Mouse (Mus musculus) MEL (cell line): Measurements from ENCODE around the gene Hormad1. TPM values are rescaled to one million over a fixed set of nuclear protein-coding genes. Genes with fewer than 3 reads are reported as not detected.
"Not testable (repeated sequence)": the region's sequence is repeated elsewhere in the genome, so short reads cannot be mapped to it uniquely, and the experiment has no call there.

Experiments
- DNase-seq: peaks from one replicate; pipeline ENCODE4 v3.0.0; 2011; ENCODE audit warnings: low read depth, low spot score
- H3K27ac ChIP-seq: 2 replicates; pipeline ENCODE4 v1.5.1; 2012; ENCODE audit warnings: low read depth, mild to moderate bottlenecking, control low read depth, low read length, moderate library complexity; ENCODE audit not compliant: control insufficient read depth
- H3K27me3 ChIP-seq, 2 experiments: fragments of 150-350 bp in 1 of 2; sonication (generic) in 1 of 2; 2 replicates each; pipeline ENCODE4 v1.6.1; 2012; ENCODE audit warnings: low read length in 2 of 2, mild to moderate bottlenecking in 2 of 2, improper control_type of control experiment in 1 of 2, moderate library complexity in 1 of 2; ENCODE audit not compliant: insufficient read depth in 2 of 2, control insufficient read depth in 1 of 2
- H3K36me3 ChIP-seq, 2 experiments: 2 replicates each; pipeline ENCODE4 v1.6.1; 2012 to 2014; ENCODE audit warnings: low read length in 2 of 2, improper control_type of control experiment in 1 of 2, inconsistent platforms in 1 of 2, mild to moderate bottlenecking in 1 of 2; ENCODE audit not compliant: insufficient read depth in 2 of 2, control insufficient read depth in 1 of 2
- H3K4me1 ChIP-seq, 2 experiments: fragments of 150-350 bp in 1 of 2; sonication (generic) in 1 of 2; 2 replicates each; pipeline ENCODE4 v1.6.1; 2012; ENCODE audit warnings: low read length in 2 of 2, improper control_type of control experiment in 1 of 2, mild to moderate bottlenecking in 1 of 2; ENCODE audit not compliant: insufficient read depth in 2 of 2, control insufficient read depth in 1 of 2
- H3K4me3 ChIP-seq, 2 experiments: fragments of 150-350 bp in 1 of 2; sonication (generic) in 1 of 2; 2 replicates each; pipeline ENCODE4 v1.5.1; 2012; ENCODE audit warnings: low read depth in 2 of 2, low read length in 2 of 2, mild to moderate bottlenecking in 2 of 2, moderate library complexity in 2 of 2, control low read depth in 1 of 2, improper control_type of control experiment in 1 of 2; ENCODE audit not compliant: control insufficient read depth in 1 of 2, insufficient read depth in 1 of 2
- H3K79me2 ChIP-seq: 2 replicates; pipeline ENCODE4 v1.6.1; 2012; ENCODE audit warnings: mild to moderate bottlenecking, low read length, moderate library complexity; ENCODE audit not compliant: control insufficient read depth, poor library complexity, insufficient read depth
- H3K9ac ChIP-seq: 2 replicates; pipeline ENCODE4 v1.6.1; 2012; ENCODE audit warnings: low read depth, mild to moderate bottlenecking, control low read depth, low read length, moderate library complexity; ENCODE audit not compliant: control insufficient read depth, poor library complexity, severe bottlenecking
- H3K9me3 ChIP-seq: fragments of 150-350 bp; sonication (generic); replicated peaks from 2 replicates; pipeline ENCODE4 v1.6.1; 2012; ENCODE audit warnings: mild to moderate bottlenecking, low read length, improper control_type of control experiment, moderate library complexity; ENCODE audit not compliant: insufficient read depth
- BHLHE40 ChIP-seq: IDR thresholded peaks from 2 replicates; pipeline ENCODE4 v1.6.1; 2012; ENCODE audit warnings: low read depth, mild to moderate bottlenecking, inconsistent platforms, low read length, improper control_type of control experiment, borderline replicate concordance
- CHD2 ChIP-seq: IDR thresholded peaks from 2 replicates; pipeline ENCODE4 v1.6.1; 2011; ENCODE audit warnings: low read length, improper control_type of control experiment
- CTCF ChIP-seq, 3 experiments: IDR thresholded peaks in 2 of 3; conservative IDR thresholded peaks in 1 of 3; 2 replicates each; pipeline ENCODE4 v1.5.1; 2011 to 2012; ENCODE audit warnings: low read length in 3 of 3, low read depth in 2 of 3, mild to moderate bottlenecking in 2 of 3, improper control_type of control experiment in 1 of 3, inconsistent platforms in 1 of 3, mixed read lengths in 1 of 3, moderate library complexity in 1 of 3; ENCODE audit not compliant: control insufficient read depth in 1 of 3, insufficient read depth in 1 of 3, poor library complexity in 1 of 3, severe bottlenecking in 1 of 3
- ELF1 ChIP-seq: IDR thresholded peaks from 2 replicates; pipeline ENCODE4 v1.6.1; 2014; ENCODE audit warnings: low read depth, mild to moderate bottlenecking, inconsistent platforms, low read length, improper control_type of control experiment, moderate library complexity
- ETS1 ChIP-seq: IDR thresholded peaks from 2 replicates; pipeline ENCODE4 v1.6.1; 2012; ENCODE audit warnings: low read depth, mild to moderate bottlenecking, inconsistent platforms, low read length, improper control_type of control experiment, moderate library complexity
- KAT2A ChIP-seq: conservative IDR thresholded peaks from 2 replicates; pipeline ENCODE4 v1.6.1; 2012; ENCODE audit warnings: low read depth, low read length, improper control_type of control experiment, inconsistent platforms
- MAFK ChIP-seq: IDR thresholded peaks from 2 replicates; pipeline ENCODE4 v1.6.1; 2011; ENCODE audit warnings: low read depth, mild to moderate bottlenecking, low read length, improper control_type of control experiment, borderline replicate concordance
- MAX ChIP-seq: IDR thresholded peaks from 2 replicates; pipeline ENCODE4 v1.6.1; 2011; ENCODE audit warnings: low read length, improper control_type of control experiment
- MEF2A ChIP-seq: IDR thresholded peaks from 2 replicates; pipeline ENCODE4 v1.6.1; 2014; ENCODE audit warnings: low read depth, mild to moderate bottlenecking, inconsistent platforms, low read length, improper control_type of control experiment; ENCODE audit not compliant: poor library complexity, insufficient replicate concordance, severe bottlenecking; ENCODE audit errors: extremely low read depth
- MXI1 ChIP-seq: IDR thresholded peaks from 2 replicates; pipeline ENCODE4 v1.6.1; 2011; ENCODE audit warnings: mild to moderate bottlenecking, low read depth, low read length, improper control_type of control experiment
- MYC ChIP-seq: IDR thresholded peaks from 2 replicates; pipeline ENCODE4 v1.6.1; 2011; ENCODE audit warnings: low read depth, mild to moderate bottlenecking, low read length, improper control_type of control experiment, moderate library complexity
- NELFE ChIP-seq: IDR thresholded peaks from 2 replicates; pipeline ENCODE4 v1.6.1; 2011; ENCODE audit warnings: low read depth, low read length, improper control_type of control experiment
- POLR2A ChIP-seq, 2 experiments: IDR thresholded peaks; 2 replicates each; pipeline ENCODE4 v1.6.1; 2011 to 2012; ENCODE audit warnings: low read length in 2 of 2, mild to moderate bottlenecking in 2 of 2, control low read depth in 1 of 2, improper control_type of control experiment in 1 of 2, low read depth in 1 of 2, moderate library complexity in 1 of 2; ENCODE audit not compliant: control insufficient read depth in 1 of 2, insufficient read depth in 1 of 2, poor library complexity in 1 of 2
- POLR2AphosphoS2 ChIP-seq: IDR thresholded peaks from 2 replicates; pipeline ENCODE4 v1.6.1; 2011; ENCODE audit warnings: low read length, improper control_type of control experiment
- POLR2AphosphoS5 ChIP-seq: IDR thresholded peaks from 2 replicates; pipeline ENCODE4 v1.6.1; 2012; ENCODE audit warnings: low read depth, borderline replicate concordance, mild to moderate bottlenecking, inconsistent platforms, low read length, moderate library complexity, mixed read lengths
- RAD21 ChIP-seq: IDR thresholded peaks from 2 replicates; pipeline ENCODE4 v1.6.1; 2011; ENCODE audit warnings: mild to moderate bottlenecking, low read depth, low read length, improper control_type of control experiment
- RCOR1 ChIP-seq: IDR thresholded peaks from 2 replicates; pipeline ENCODE4 v1.6.1; 2012; ENCODE audit warnings: low read depth, mild to moderate bottlenecking, inconsistent platforms, low read length, improper control_type of control experiment
- TCF12 ChIP-seq: IDR thresholded peaks from 2 replicates; pipeline ENCODE4 v1.6.1; 2014; ENCODE audit warnings: low read depth, mild to moderate bottlenecking, inconsistent platforms, low read length, improper control_type of control experiment, moderate library complexity
- UBTF ChIP-seq: IDR thresholded peaks from 2 replicates; pipeline ENCODE4 v1.6.1; 2012; ENCODE audit warnings: low read depth, mild to moderate bottlenecking, inconsistent platforms, low read length, improper control_type of control experiment, moderate library complexity, borderline replicate concordance; ENCODE audit not compliant: insufficient read depth
- USF2 ChIP-seq, 2 experiments: IDR thresholded peaks; 2 replicates each; pipeline ENCODE4 v1.6.1; 2011 to 2012; ENCODE audit warnings: improper control_type of control experiment in 2 of 2, low read length in 2 of 2, borderline replicate concordance in 1 of 2, inconsistent platforms in 1 of 2, low read depth in 1 of 2, mild to moderate bottlenecking in 1 of 2; ENCODE audit not compliant: insufficient read depth in 1 of 2
- ZC3H11A ChIP-seq: IDR thresholded peaks from 2 replicates; pipeline ENCODE4 v1.6.1; 2012; ENCODE audit warnings: low read depth, mild to moderate bottlenecking, inconsistent platforms, low read length, improper control_type of control experiment
- ZMIZ1 ChIP-seq: IDR thresholded peaks from 2 replicates; pipeline ENCODE4 v1.6.1; 2012; ENCODE audit warnings: low read depth, mild to moderate bottlenecking, inconsistent platforms, low read length, improper control_type of control experiment, moderate library complexity
- ZNF384 ChIP-seq: IDR thresholded peaks from 2 replicates; pipeline ENCODE4 v1.6.1; 2012; ENCODE audit warnings: low read depth, mild to moderate bottlenecking, inconsistent platforms, low read length, improper control_type of control experiment
- polyA plus RNA-seq, 2 experiments: library from polyadenylated mRNA; stranded (reverse) in 1 of 2; unstranded in 1 of 2; fragments of >175 nt in 1 of 2; fragments of >200 nt in 1 of 2; gene quantifications; 2 replicates each; pipeline versions ENCODE4 v1.2.1 to v1.2.4; 2012; ENCODE audit warnings: low replicate concordance in 2 of 2, low read depth in 1 of 2; ENCODE audit not compliant: insufficient read length in 2 of 2, insufficient read depth in 1 of 2, missing spikeins in 1 of 2
- total RNA-seq: library from RNA; depleted of rRNA; stranded (reverse); fragments of 300-350 nt; gene quantifications from 2 replicates; pipeline ENCODE4 v1.2.3, GENCODE M21; 2012

The Hormad1 gene
- total and polyA plus RNA-seq, 3 experiments: not detected

- no peak for DNase-seq
- H3K4me1 ChIP-seq: peaks cover 0 to 3% of the 10 kb centered on the region in 2 experiments; a peak in 2 of 4 replicates
- H3K79me2 ChIP-seq: no peaks in the 10 kb centered on the region
- H3K27me3 ChIP-seq: no peaks in the 10 kb centered on the region
- peaks cover 0 to 12% of the 10 kb centered on the region in 2 experiments; a peak in 2 of 4 replicates for H3K36me3 ChIP-seq
- no peak for TF ChIP-seq ELF1
- TF ChIP-seq MEF2A: no peak
- TF ChIP-seq USF2 (IDR thresholded peaks at IDR 0.05; ENCODE audit: borderline replicate concordance in 1 of 2, insufficient read depth in 1 of 2, low read depth in 1 of 2, low read length in 2 of 2): no peak
- no peak for TF ChIP-seq POLR2A (IDR thresholded peaks at IDR 0.05; ENCODE audit: control insufficient read depth in 1 of 2, insufficient read depth in 1 of 2, low read depth in 1 of 2, low read length in 2 of 2, poor library complexity in 1 of 2)
- TF ChIP-seq BHLHE40: no peak
- TF ChIP-seq RCOR1: no peak
- TF ChIP-seq ZMIZ1: no peak
- no peak for TF ChIP-seq ZC3H11A
- no peak for TF ChIP-seq MAFK
- no peak for TF ChIP-seq MYC
- TF ChIP-seq ETS1: no peak
- TF ChIP-seq TCF12: no peak
- no peak for TF ChIP-seq KAT2A
- no peak for TF ChIP-seq MXI1
- no peak for TF ChIP-seq UBTF
- TF ChIP-seq ZNF384: no peak
- no peak for TF ChIP-seq NELFE
- no peak for TF ChIP-seq POLR2AphosphoS5
- no peak for TF ChIP-seq RAD21
- H3K9me3 ChIP-seq: no peaks in the 10 kb centered on the region
- no peak overlapping the region for H3K9ac ChIP-seq
- no peak overlapping the region for H3K4me3 ChIP-seq
- H3K27ac ChIP-seq: no peak overlapping the region
Measured at GRCm38 (mm10) chr3:95618511-95618910, 59.0 kb downstream of the Hormad1 start.

DNA sequence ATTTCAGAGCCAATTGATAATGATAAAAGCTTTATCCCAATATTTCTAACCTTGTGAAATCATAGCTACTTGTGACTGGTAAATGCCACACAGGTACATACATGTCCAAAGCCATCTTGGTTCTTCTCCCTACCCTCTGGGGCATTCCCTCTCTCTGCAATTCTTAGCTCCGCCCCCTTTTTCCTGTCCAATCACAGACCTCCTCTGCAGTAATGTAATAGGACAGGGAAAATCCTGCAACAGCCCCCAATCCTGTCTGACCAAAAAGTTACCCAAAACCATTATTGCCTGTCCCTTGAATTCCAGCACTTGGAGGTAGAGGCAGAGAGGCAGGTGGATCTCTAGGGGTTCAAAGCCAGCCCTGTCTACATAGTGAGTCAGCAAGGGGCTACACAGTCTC, 61.8 kb downstream of the Hormad1 start:
- H3K36me3 ChIP-seq: peaks cover 7 to 8% of the 10 kb centered on the region in 2 experiments
- H3K79me2 ChIP-seq: peaks cover 11% of the 10 kb centered on the region
- no peak overlapping the region for H3K4me3 ChIP-seq
- H3K4me1 ChIP-seq: peaks cover 7 to 15% of the 10 kb centered on the region in 2 experiments
- no peaks in the 10 kb centered on the region for H3K27me3 ChIP-seq
- H3K9me3 ChIP-seq: no peaks in the 10 kb centered on the region
- no peak overlapping the region for H3K27ac ChIP-seq
- no peak for DNase-seq
- TF ChIP-seq MAX (no peak), CHD2 (no peak), NELFE (no peak), CTCF (IDR thresholded peaks at IDR 0.05 in 2 of 3, conservative IDR thresholded peaks at IDR 0.05 in 1 of 3; ENCODE audit: control insufficient read depth in 1 of 3, insufficient read depth in 1 of 3, low read depth in 2 of 3, low read length in 3 of 3, poor library complexity in 1 of 3, severe bottlenecking in 1 of 3) (no peak), POLR2AphosphoS2 (no peak), RCOR1 (no peak)
- no peak overlapping the region for H3K9ac ChIP-seq

DNA sequence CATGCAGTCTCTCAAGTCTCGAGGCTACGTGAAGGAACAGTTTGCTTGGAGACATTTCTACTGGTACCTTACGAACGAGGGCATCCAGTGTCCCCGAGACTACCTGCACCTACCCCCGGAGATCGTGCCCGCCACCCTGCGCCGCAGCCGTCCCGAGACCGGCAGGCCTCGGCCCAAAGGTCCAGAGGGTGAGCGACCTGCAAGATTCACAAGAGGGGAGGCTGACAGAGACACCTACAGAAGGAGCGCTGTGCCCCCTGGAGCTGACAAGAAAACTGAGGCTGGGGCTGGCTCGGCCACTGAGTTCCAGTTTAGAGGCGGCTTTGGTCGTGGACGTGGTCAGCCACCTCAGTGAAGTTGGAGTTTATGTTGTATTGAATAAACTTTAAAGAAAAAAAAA, 62.9 kb downstream of the Hormad1 start:
- H3K4me1 ChIP-seq: peaks cover 7 to 17% of the 10 kb centered on the region in 2 experiments
- not testable (repeated sequence) for H3K9me3 ChIP-seq, H3K4me3 ChIP-seq, H3K27ac ChIP-seq, H3K9ac ChIP-seq, H3K27me3 ChIP-seq, DNase-seq
- H3K79me2 ChIP-seq: peaks cover 17% of the 10 kb centered on the region
- peaks cover 13 to 16% of the 10 kb centered on the region in 2 experiments for H3K36me3 ChIP-seq
